Mouse (Mus musculus) gastrocnemius, adult 2 months (tissue): ENCODE measurements around the gene Dclk3. TPM values are rescaled to one million over a fixed set of nuclear protein-coding genes. Genes with fewer than 3 reads are reported as not detected.

Experiments used
- DNase-seq: peaks from one replicate; pipeline ENCODE4 v3.0.0; 2022
- H3K27ac ChIP-seq: fragments of 200-600 bp; 2 replicates; pipeline ENCODE4 v1.8.1; 2022; ENCODE audit warnings: mild to moderate bottlenecking
- H3K4me3 ChIP-seq: fragments of 200-600 bp; 2 replicates; pipeline ENCODE4 v1.8.1; 2022; ENCODE audit warnings: mild to moderate bottlenecking, moderate library complexity
- CTCF ChIP-seq: fragments of 200-600 bp; IDR thresholded peaks from 2 replicates; pipeline ENCODE4 v1.8.1; 2022; ENCODE audit warnings: antibody characterized with exemption, mild to moderate bottlenecking, moderate library complexity
- intact Hi-C: fragments of 180-260 bp; cut with DNase I; formaldehyde crosslinking; loops from one replicate; pipeline ENCODE4 v1.15.1; 2025
- total RNA-seq, 2 experiments: library from RNA; stranded (reverse); gene quantifications; 2 replicates each; pipeline ENCODE4 v1.2.3; 2021

Gene Dclk3
- total RNA-seq, 2 experiments from 2014 or later = 0.41 to 0.50 TPM

DNA sequence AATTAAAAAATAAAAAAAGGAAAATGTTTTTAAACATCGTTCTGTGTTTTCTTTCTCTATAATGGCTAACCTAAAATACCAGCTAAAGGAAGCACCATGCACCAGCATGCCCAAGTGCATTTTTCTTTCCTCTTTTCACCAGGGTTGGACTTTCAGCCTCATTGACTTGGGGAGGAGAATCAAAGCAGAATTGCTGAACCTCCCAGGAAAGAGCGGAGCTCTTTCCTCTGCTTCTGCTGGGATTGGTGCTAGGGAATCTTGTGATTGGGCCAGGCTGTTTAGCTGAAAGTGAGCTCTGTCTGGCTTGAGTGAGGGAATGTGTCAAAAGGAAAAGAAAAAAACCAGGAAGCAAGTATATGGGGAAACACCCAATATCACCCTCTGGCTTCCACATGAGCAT, 10.1 kb downstream of the Dclk3 start:
- Histone ChIP-seq H3K27ac (no peak overlapping the region), H3K4me3 (no peak overlapping the region)
- no peak for TF ChIP-seq CTCF
- no peak for DNase-seq
- intact Hi-C loops = no loop called here

GRCm38 (mm10) chr9:111449880-111450279, 11.0 kb downstream of the Dclk3 start:
- intact Hi-C loops = no loop called here

GRCm38 (mm10) chr9:111450853-111451404, 12.0 kb downstream of the Dclk3 start:
- Histone ChIP-seq H3K27ac (no peak overlapping the region), H3K4me3 (no peak overlapping the region)
- no peak for DNase-seq
- intact Hi-C loops = no loop called here
- no peak for TF ChIP-seq CTCF

More at GRCm38 (mm10) chr9:111449880-111450279, 11.0 kb downstream of the Dclk3 start:
- Histone ChIP-seq H3K27ac (no peak overlapping the region), H3K4me3 (no peak overlapping the region)
- DNase-seq = no peak
- no peak for TF ChIP-seq CTCF

GRCm38 (mm10) chr9:111453895-111454294, 15.0 kb downstream of the Dclk3 start:
- intact Hi-C loops = no loop called here
- no peak for DNase-seq
- no peak overlapping the region for H3K4me3 ChIP-seq
- TF ChIP-seq CTCF = no peak
- no peak overlapping the region for H3K27ac ChIP-seq

- intact Hi-C loops = no loop called here
- H3K4me3 ChIP-seq = no peak overlapping the region
- no peak for DNase-seq
- no peak overlapping the region for H3K27ac ChIP-seq
- no peak for TF ChIP-seq CTCF
Observed at GRCm38 (mm10) chr9:111457176-111457935, 18.5 kb downstream of the Dclk3 start.

- DNase-seq = no peak
- no peak for TF ChIP-seq CTCF
- Histone ChIP-seq H3K27ac (no peak overlapping the region), H3K4me3 (no peak overlapping the region)
- intact Hi-C loops = no loop called here
Observed at GRCm38 (mm10) chr9:111457936-111458310, 19.0 kb downstream of the Dclk3 start.

DNA sequence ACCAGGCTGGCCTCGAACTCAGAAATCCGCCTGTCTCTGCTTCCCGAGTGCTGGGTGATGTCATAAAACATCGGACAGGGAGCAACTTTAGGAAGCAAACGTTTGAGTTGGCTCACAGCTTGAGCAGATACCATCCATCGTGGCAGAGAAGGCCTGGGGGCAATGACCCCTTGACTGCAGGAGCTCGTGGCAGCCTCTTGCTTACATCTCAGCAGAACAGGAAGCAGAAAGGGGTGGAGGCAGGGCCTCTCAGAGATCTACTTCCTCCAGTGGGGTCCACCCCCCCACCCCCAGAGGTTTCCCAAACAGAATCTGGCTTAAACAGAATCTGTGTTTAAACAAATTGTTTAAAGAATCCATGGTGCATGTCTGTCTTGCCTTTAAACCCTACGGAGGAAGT, 20.6 kb downstream of the Dclk3 start:
- no peak overlapping the region for H3K4me3 ChIP-seq
- H3K27ac ChIP-seq = no peak overlapping the region
- intact Hi-C loops = no loop called here
- DNase-seq = no peak
- no peak for TF ChIP-seq CTCF

- TF ChIP-seq CTCF = no peak
- no peak for DNase-seq
- H3K4me3 ChIP-seq = no peak overlapping the region
- H3K27ac ChIP-seq = no peak overlapping the region
- intact Hi-C loops = no loop called here
Observed at GRCm38 (mm10) chr9:111460201-111460814, 21.4 kb downstream of the Dclk3 start.

DNA sequence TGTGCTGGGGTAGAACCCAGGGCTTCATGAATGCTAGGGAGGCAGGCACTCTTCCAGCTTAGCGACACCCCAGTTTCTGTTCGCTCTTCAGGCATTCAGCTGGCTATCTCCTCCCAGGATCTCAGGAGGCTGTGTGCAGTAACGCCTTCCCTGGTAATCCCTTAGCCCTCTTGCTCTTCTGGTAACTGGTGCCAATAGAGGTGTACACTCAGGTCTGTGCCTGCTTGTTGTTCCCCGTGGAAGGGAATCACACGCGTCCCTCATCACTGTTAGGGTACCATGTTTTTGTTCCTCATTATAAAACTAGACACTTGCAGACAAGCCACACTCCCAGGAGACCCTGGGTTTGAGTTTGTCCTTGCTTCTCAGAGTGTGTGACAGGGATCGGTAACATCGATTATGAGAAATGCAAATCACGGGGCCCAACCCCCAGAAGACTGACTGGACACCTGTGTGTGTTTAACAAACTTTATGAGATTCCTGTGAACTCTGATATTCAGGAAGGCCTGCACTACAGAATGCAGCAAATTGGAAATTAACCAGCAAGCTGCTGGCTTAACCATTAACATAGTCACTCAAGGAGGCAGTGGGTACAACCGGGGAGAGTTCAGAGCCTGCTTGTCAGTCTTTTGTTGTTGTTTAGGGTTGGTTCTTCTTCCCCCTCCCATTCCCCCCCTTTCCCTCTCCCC, 22.7 kb downstream of the Dclk3 start:
- intact Hi-C loops = no loop called here
- no peak overlapping the region for H3K4me3 ChIP-seq
- no peak overlapping the region for H3K27ac ChIP-seq
- TF ChIP-seq CTCF = no peak
- no peak for DNase-seq

GRCm38 (mm10) chr9:111465666-111466065, 26.8 kb downstream of the Dclk3 start:
- intact Hi-C loops = no loop called here
- no peak for TF ChIP-seq CTCF
- H3K4me3 ChIP-seq = no peak overlapping the region
- H3K27ac ChIP-seq = no peak overlapping the region
- DNase-seq = no peak

DNA sequence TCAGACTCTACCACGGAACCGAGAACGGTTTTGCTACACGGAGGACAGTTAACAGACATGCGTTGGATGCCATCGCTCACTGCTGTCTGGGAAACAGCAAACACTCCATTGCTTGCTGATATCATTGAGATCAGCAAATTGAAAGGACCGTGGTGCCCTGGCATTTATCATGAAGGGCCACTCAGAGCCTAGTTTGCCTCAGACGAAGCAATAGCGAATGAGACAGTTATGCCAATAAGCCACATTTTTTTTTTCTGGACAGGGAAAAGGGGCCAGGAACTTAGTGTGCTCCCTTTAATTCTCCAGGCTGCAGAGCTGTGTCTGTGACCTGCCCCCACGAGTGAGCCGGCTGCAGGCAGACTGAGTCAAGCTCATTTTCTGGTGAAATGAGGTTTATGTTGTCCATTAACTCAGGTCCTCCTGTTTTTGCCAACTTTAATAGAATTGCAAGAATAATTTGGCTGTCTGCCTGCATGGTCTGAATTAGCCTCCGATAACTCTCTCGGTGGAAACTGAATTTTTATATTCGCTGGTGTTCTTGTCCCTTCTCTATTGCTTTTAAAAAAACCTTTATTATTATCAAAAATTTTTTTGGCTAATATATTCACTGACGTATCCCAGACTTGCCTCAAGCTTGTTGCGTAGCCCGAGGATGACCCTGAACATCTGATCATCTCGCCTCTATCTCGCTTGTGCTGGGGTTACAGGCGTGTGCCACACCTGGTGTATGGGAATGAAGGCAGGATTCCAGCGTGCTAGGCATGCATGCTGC, 35.0 kb downstream of the Dclk3 start:
- no peak for TF ChIP-seq CTCF
- intact Hi-C loops = no loop called here
- Histone ChIP-seq H3K4me3 (no peak overlapping the region), H3K27ac (no peak overlapping the region)
- no peak for DNase-seq

GRCm38 (mm10) chr9:111474458-111474745, 35.5 kb downstream of the Dclk3 start:
- DNase-seq = no peak
- intact Hi-C loops = no loop called here

More at GRCm38 (mm10) chr9:111474458-111474745, 35.5 kb downstream of the Dclk3 start:
- TF ChIP-seq CTCF = no peak
- H3K27ac ChIP-seq = no peak overlapping the region; the same call in 1 of the 2 replicates
- H3K4me3 ChIP-seq = no peak overlapping the region
